Mouse (Mus musculus): ENCODE results near the gene Prelp. TPM values are rescaled to one million over a fixed set of nuclear protein-coding genes. Genes with fewer than 3 reads are reported as not detected.
A peak's percentile ranks its signal among the peaks of the same experiment; 100 is the strongest.

Prelp gene
- polyA plus RNA-seq, 1 experiment from 2014 or later: 5.5 TPM

DNA sequence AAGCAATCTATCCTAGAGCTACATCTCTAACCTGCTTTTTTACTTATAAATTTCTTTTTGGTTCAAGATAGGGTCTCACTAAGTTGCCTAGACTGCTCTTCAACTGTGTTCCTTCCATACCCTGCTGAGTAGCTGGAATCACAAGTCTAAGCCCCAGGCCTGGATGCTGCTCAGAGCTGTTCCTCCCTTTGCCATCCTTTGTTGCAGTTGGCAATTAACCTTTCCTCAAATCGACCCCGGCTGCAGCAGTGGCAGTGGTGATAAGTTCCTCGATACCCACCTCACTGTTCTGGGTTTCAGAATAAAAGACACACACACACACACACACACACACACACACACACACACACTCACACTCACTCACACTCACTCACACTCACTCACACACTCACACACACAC is 4.0 kb upstream of the Prelp start:
- no peak overlapping the region for H3K27ac ChIP-seq (ENCODE audit: low read depth)
- no peak for ATAC-seq
- H3K9ac ChIP-seq (replicated peaks): no peak overlapping the region
- H3K4me1 ChIP-seq (ENCODE audit: insufficient read depth): no peaks in the 10 kb centered on the region
- H3K4me3 ChIP-seq (ENCODE audit: low read depth, low read length): no peak overlapping the region
- no peak for DNase-seq
- H3K36me3 ChIP-seq (replicated peaks; ENCODE audit: insufficient read depth, low read length): no peaks in the 10 kb centered on the region
- H3K4me2 ChIP-seq (ENCODE audit: low read depth, low read length): no peak overlapping the region
- 80% methylated on average over 3 of the region's 3 CpGs for WGBS (ENCODE audit: insufficient replicate concordance)
- no peaks in the 10 kb centered on the region for H3K27me3 ChIP-seq (ENCODE audit: insufficient read depth, low read length)
- TF ChIP-seq EP300 (IDR thresholded peaks at IDR 0.05; ENCODE audit: low read depth): no peak
- no peak for TF ChIP-seq CTCF (IDR thresholded peaks at IDR 0.05; ENCODE audit: low read depth)
- peaks cover 3% of the 10 kb centered on the region; the same call in 1 of the 2 replicates for H3K9me3 ChIP-seq (ENCODE audit: low read length)

DNA sequence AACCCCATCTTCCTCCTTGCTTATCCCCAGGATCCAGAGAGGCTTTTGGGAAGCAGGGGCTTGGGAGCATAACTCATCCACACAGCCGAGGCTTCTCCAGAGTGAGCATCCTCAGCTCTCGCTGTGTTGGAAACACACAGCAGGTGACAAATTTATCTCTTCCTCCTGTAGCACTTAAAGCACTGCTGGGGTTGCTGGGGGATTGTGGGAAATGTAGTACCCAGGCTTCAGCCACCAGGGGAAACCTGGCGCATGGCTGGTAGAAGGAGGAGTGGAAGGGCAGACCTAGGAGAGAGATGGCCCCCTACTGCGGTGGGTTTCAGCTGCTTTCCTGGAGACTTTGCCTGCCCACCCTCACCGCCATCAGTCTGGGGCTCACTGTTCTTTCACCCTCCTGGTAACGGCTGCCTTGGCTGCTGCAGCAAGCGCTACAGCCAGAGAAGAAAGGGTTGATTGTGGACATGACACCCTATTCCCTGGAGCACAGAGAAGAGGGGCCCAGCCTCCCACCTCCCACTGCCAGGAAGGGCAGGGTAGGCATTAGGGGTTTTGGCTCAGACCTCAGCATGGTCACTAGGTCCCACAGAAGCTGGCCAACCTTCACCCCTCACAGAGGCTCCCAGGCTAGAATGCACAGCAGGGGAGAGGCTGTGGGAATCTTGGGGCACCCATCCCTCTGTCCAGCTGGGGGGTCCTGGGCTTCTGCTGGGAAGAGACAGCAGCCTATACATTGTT is 3.1 kb upstream of the Prelp start:
- Histone ChIP-seq H3K27me3 (ENCODE audit: insufficient read depth, low read length) (no peaks in the 10 kb centered on the region), H3K27ac (ENCODE audit: low read depth) (no peak overlapping the region), H3K36me3 (replicated peaks; ENCODE audit: insufficient read depth, low read length) (no peaks in the 10 kb centered on the region), H3K4me3 (ENCODE audit: low read depth, low read length) (no peak overlapping the region), H3K4me1 (ENCODE audit: insufficient read depth) (no peaks in the 10 kb centered on the region), H3K9me3 (ENCODE audit: low read length) (peaks cover 3% of the 10 kb centered on the region; the same call in 1 of the 2 replicates), H3K9ac (replicated peaks) (no peak overlapping the region), H3K4me2 (ENCODE audit: low read depth, low read length) (no peak overlapping the region)
- no peak for ATAC-seq
- no peak for DNase-seq
- 50% methylated on average over 7 of the region's 7 CpGs for WGBS (ENCODE audit: insufficient replicate concordance)
- TF ChIP-seq CTCF (IDR thresholded peaks at IDR 0.05; ENCODE audit: low read depth): peak; percentile 44
- TF ChIP-seq EP300 (IDR thresholded peaks at IDR 0.05; ENCODE audit: low read depth): no peak

GRCm38 (mm10) chr1:133923071-133923470 is 1.9 kb upstream of the Prelp start:
- H3K4me3 ChIP-seq (ENCODE audit: low read depth, low read length): no peak overlapping the region
- no peak for ATAC-seq
- no peaks in the 10 kb centered on the region for H3K4me1 ChIP-seq (ENCODE audit: insufficient read depth)
- TF ChIP-seq CTCF (IDR thresholded peaks at IDR 0.05; ENCODE audit: low read depth) (no peak), EP300 (IDR thresholded peaks at IDR 0.05; ENCODE audit: low read depth) (no peak)
- no peaks in the 10 kb centered on the region for H3K36me3 ChIP-seq (replicated peaks; ENCODE audit: insufficient read depth, low read length)
- H3K9ac ChIP-seq (replicated peaks): no peak overlapping the region
- DNase-seq: no peak
- no peak overlapping the region for H3K4me2 ChIP-seq (ENCODE audit: low read depth, low read length)
- H3K27me3 ChIP-seq (ENCODE audit: insufficient read depth, low read length): no peaks in the 10 kb centered on the region
- no peak overlapping the region for H3K27ac ChIP-seq (ENCODE audit: low read depth)
- H3K9me3 ChIP-seq (ENCODE audit: low read length): peaks cover 3% of the 10 kb centered on the region; the same call in 1 of the 2 replicates
- 77% methylated on average over 5 of the region's 5 CpGs for WGBS (ENCODE audit: insufficient replicate concordance)

DNA sequence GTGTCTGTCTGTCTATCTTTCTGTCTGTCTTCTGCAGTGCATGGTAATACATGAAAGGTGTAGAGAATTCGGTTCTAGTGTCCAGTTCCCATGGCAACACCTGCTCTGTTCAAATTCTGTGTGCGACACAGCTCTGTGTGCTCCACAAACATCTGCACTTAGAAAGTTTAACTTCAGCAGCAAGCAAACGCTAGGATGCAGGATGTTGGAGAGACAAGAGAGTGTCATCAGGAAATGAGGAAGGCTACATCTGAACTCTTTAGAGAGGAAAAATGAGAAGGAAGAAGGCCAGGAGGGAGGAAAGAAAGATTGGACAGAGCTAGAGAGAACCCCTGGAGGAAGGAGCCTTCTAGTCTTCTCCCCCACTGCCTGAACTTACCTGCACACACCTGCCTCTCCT is 338 bp downstream of the Prelp start:
- no peak overlapping the region for H3K9ac ChIP-seq (replicated peaks)

DNA sequence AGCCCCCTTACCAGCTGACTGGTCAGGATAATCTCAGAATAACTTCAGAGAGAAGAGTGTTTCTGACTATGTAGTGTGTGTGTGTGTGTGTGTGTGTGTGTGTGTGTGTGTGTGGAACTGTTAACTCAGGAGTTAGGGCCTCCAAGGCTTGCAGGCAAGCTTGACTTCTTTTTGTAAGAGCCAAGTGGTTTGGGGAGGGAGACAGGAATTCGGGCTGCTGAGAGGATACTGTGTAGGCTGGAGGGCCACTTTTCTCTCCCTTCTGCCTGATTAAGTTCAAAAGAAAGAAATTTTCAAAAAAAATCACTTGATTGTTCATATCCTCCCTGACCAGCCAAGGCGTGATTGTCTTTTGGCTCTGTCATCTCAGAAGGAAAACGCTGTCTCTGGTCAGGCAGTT is 813 bp downstream of the Prelp start:
- no peak for TF ChIP-seq CTCF (IDR thresholded peaks at IDR 0.05; ENCODE audit: low read depth)
- TF ChIP-seq EP300 (IDR thresholded peaks at IDR 0.05; ENCODE audit: low read depth): no peak
- H3K9me3 ChIP-seq (ENCODE audit: low read length): no peaks in the 10 kb centered on the region
- H3K36me3 ChIP-seq (replicated peaks; ENCODE audit: insufficient read depth, low read length): no peaks in the 10 kb centered on the region
- DNase-seq (no peak), ATAC-seq (no peak)
- no peaks in the 10 kb centered on the region for H3K27me3 ChIP-seq (ENCODE audit: insufficient read depth, low read length)
- H3K9ac ChIP-seq (replicated peaks): no peak overlapping the region
- WGBS (ENCODE audit: insufficient replicate concordance): 57% methylated on average over 3 of the region's 3 CpGs
- H3K4me2 ChIP-seq (ENCODE audit: low read depth, low read length): no peak overlapping the region; the same call in 1 of the 2 replicates
- H3K4me1 ChIP-seq (ENCODE audit: insufficient read depth): no peaks in the 10 kb centered on the region
- no peak overlapping the region for H3K4me3 ChIP-seq (ENCODE audit: low read depth, low read length)
- H3K27ac ChIP-seq (ENCODE audit: low read depth): 0 out of 2 replicates have a peak overlapping the region, but pooled peaks have one; percentile 2

More for the DNA sequence above, 338 bp downstream of the Prelp start:
- H3K9me3 ChIP-seq (ENCODE audit: low read length): no peaks in the 10 kb centered on the region
- WGBS (ENCODE audit: insufficient replicate concordance): 28% methylated on average over 3 of the region's 3 CpGs
- no peak overlapping the region for H3K4me3 ChIP-seq (ENCODE audit: low read depth, low read length)
- H3K36me3 ChIP-seq (replicated peaks; ENCODE audit: insufficient read depth, low read length): no peaks in the 10 kb centered on the region
- H3K4me2 ChIP-seq (ENCODE audit: low read depth, low read length): peak overlapping the region; percentile 13; the same call in 1 of the 2 replicates
- no peaks in the 10 kb centered on the region for H3K4me1 ChIP-seq (ENCODE audit: insufficient read depth)
- TF ChIP-seq CTCF (IDR thresholded peaks at IDR 0.05; ENCODE audit: low read depth) (no peak), EP300 (IDR thresholded peaks at IDR 0.05; ENCODE audit: low read depth) (no peak)
- peak overlapping the region; percentile 67 for H3K27ac ChIP-seq (ENCODE audit: low read depth)
- no peak for DNase-seq
- ATAC-seq: no peak
- no peaks in the 10 kb centered on the region for H3K27me3 ChIP-seq (ENCODE audit: insufficient read depth, low read length)

DNA sequence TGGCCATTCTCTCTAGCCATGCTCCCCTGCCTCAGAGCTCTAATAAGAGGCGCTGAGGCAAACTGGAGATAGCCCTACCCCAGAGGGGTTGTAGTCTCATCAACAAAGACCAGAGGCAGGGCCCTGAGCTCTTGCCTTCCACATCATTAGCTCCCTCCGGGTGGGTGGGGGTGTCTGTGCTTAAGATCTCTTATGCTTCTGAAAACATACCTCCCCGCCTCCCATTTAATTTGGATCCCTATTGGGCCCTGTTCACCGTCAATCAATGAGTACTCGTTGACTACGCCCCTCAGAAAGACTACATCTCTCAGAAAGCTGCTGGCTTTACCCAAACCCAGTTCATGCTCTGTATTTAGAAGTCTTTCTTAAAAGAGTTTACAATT is 3.1 kb downstream of the Prelp start:
- H3K36me3 ChIP-seq (replicated peaks; ENCODE audit: insufficient read depth, low read length): no peaks in the 10 kb centered on the region
- H3K9ac ChIP-seq (replicated peaks): no peak overlapping the region
- no peaks in the 10 kb centered on the region for H3K4me1 ChIP-seq (ENCODE audit: insufficient read depth)
- no peaks in the 10 kb centered on the region for H3K27me3 ChIP-seq (ENCODE audit: insufficient read depth, low read length)
- ATAC-seq (no peak), DNase-seq (no peak)
- no peak overlapping the region for H3K4me2 ChIP-seq (ENCODE audit: low read depth, low read length)
- H3K4me3 ChIP-seq (ENCODE audit: low read depth, low read length): no peak overlapping the region
- H3K9me3 ChIP-seq (ENCODE audit: low read length): no peaks in the 10 kb centered on the region
- 61% methylated on average over 6 of the region's 6 CpGs for WGBS (ENCODE audit: insufficient replicate concordance)
- H3K27ac ChIP-seq (ENCODE audit: low read depth): peak overlapping the region; percentile 53
- TF ChIP-seq EP300 (IDR thresholded peaks at IDR 0.05; ENCODE audit: low read depth) (no peak), CTCF (IDR thresholded peaks at IDR 0.05; ENCODE audit: low read depth) (no peak)

All from liver, postnatal 0 days (tissue).